Mouse (Mus musculus) gonadal fat pad, adult 2 months (tissue): ENCODE data around the gene Nhs. TPM values are rescaled to one million over a fixed set of nuclear protein-coding genes. Genes with fewer than 3 reads are reported as not detected.
"Not testable (repeated sequence)": the region's sequence is repeated elsewhere in the genome, so short reads cannot be mapped to it uniquely, and the experiment has no call there.

Source experiments
- DNase-seq: peaks from one replicate; pipeline ENCODE4 v3.0.0-alpha.2; 2012; ENCODE audit warnings: low read depth
- polyA plus RNA-seq: library from polyadenylated mRNA; depleted of rRNA; stranded (reverse); fragments of >200 nt; gene quantifications from 2 replicates; pipeline ENCODE4 v1.2.3, GENCODE M21; 2012

Gene Nhs
- polyA plus RNA-seq, 1 experiment, result 0.50 TPM

DNA sequence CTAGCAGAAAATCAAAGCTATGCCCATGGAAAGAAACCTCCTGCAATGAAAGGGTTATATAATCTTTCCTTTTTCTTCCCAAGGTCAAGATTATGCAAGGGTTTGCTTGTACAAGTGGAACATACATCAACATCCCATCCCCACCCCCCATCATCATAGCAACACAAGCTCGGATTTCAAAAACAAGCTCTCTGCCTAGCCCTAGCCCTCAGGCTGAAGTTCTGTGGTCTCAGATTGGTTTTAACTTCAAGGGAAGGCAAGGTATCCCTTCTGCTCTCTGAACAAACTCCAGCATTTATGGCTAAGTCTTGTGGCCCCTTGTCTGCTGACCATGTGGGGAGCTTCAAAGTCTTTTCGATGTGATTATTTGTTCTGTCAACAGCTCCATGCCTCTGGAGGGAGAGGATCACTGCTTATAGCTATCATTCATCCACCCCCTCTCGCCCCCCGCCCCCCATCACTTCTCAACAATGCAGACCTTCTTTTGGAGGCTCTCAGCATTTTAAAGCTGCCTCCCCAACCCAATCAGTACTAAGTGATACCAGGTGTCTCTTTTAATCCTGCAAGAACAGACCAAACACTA lies 216.3 kb downstream of the Nhs start:
- DNase-seq, result no peak

GRCm38 (mm10) chrX:161940696-161941095 lies 218.8 kb downstream of the Nhs start:
- no peak for DNase-seq

DNA sequence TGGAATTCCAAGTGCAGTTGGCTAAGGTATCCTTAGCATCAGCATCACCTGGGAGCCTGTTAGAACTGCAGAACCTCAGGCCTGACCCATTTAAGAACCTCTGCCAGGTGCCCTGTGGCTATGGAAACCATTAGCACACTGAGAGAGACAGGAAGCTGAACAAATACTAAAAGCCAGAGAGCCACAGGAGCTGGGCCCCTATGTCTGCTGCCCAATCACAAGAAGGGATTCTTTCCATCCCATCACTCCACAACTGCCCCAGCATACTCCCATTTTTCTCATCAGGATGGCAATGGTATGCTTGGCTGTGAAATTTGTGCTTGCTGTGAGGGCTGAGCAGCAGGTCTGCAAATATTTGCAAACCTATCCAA lies 232.9 kb downstream of the Nhs start:
- no peak for DNase-seq

GRCm38 (mm10) chrX:161925973-161926682 lies 233.4 kb downstream of the Nhs start:
- no peak for DNase-seq

DNA sequence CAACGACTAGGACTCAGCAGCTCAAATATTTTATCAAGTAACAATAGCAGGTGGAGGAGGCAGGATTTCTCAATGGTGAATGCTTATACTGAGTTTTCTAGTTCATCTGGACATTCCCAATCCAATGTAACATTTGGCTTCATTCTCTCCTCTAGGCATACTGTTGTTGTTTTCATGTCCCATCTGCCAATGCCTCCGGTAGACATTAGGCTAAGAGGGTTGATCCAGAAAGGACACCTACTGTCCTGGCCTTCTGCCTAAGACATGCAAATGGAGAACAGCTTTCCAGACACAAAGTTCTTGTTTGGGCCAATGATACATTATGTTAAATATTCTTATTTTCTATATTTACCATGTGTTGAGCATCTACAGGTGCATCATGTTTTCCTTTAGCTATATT lies 236.9 kb downstream of the Nhs start:
- DNase-seq, result no peak

DNA sequence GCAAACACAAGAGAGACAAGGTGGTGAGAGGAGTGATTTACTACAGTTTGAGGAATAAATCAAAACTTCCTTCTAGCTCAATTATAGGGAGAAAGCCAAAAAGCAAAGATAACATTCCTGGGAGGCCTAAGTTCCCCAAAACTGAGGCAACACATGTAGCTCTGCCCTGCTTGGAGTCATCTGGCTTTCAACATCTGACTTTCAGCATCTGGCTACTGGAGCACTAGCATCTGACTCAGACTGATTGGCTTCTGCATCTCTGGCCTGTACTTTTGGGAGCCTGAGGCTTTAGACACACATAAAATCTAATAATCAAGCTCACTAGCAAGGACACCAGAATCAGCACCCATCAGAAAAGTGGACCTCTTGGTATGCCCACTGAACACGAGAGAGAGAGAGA lies 237.9 kb downstream of the Nhs start:
- DNase-seq, result no peak

- no peak for DNase-seq
These were observed 249.6 kb downstream of the Nhs start for GRCm38 (mm10) chrX:161909963-161910362.

DNA sequence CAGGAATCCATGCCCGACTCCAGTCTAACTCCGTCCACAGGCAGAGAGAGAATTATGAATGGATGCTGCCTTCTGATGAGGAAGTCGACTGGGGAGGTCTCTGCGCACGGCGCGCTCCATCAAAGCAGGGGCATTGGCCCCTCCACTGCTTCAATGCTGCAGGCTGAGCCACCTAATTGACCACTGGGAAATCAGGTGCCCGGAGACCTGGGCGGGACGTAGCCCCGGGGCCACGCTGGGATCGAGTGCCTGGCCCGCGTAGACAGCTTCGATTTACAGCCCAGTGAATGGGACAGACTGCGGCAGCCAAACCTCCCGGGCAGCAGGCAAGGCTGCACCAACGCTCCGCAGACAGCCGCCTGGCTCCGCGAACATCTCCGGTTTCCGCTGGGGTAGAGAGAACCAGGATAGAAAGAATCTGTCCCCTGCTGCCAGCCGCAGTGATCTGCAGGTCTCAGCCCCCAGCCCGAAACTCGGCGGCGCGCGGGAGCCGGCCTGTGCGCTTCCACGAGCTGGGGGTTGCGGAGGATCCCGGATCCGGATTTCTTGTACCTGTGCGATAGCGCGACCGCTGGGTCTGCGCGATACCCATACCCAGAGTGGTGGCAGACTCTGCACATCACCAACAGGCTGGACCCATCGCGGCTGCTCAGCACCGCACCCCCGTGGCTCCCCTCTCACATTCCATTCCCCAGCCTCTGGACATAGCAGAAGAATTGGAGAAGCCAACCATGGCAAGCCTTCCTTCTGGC lies 250.7 kb downstream of the Nhs start:
- DNase-seq, result no peak

DNA sequence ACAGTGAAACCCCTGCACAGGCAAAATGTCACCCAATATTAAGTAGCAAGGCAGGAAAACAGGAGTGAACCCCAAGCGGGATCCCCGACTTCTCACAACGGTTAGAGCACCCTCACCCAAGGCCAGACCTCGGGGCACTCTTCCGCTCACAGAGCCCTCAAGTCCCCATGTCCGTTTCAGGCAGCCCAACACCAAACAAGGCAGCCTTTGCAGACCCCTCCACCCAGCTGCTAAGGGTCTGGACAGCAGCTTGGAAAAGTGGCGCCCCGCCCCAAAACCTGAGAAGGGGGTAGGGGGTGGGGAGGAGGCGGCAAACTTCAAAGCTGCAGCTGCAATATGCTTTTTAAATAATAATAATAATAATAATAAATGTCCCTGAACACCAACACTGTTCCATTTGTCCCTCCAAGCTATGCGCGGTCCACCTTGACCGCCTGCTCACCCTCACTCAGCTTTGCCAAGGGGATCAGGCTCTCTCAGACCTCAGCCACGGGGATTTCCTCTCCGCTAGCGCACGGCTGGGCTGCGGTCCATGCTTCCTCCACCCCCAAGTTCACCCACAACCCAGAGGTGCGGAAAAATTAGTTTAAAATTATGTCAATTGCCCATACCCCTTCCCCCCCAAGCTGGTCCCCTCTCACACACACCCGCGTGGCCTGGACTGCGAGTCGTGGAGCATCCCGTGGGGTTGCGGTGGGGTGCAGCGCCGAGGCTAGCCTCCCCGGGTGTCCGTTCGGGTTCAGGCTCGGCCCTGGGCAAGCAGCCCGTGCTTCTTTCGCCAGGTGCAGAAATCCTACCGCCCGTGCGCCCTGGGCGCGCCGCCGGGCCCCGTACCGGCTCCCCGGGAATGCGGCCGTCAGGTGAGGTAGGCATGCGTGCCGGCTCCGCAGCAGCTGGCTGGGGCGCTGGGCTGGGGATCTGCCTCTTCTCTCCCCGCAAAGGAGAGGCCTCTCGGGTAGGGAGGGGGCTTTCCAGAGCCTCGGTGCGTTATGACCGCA lies 251.6 kb downstream of the Nhs start:
- DNase-seq, result no peak

GRCm38 (mm10) chrX:161894442-161894841 lies 265.1 kb downstream of the Nhs start:
- no peak for DNase-seq

GRCm38 (mm10) chrX:161883661-161884060 lies 275.9 kb downstream of the Nhs start:
- no peak for DNase-seq

DNA sequence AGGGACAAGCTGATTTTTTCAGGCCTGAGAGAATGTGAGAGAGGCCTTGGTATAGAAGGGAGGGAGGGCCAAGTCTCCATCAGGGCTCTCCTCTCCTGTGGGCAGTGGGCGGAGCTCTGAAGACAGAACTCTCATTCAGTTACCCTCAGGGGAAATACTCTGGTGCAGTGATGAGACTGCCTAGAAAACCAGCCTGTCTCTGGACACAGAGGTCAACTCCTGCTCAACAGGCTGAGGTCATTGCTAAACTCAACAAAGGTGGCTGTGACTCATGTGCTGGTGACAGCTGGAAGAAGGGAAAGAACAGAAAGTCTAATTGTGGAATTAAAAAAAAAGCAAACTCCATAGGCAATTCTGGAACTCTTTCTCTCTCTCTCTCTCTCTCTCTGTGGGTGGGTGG lies 282.4 kb downstream of the Nhs start:
- DNase-seq, result no peak

- DNase-seq, result no peak
These were observed 286.0 kb downstream of the Nhs start for GRCm38 (mm10) chrX:161873511-161873910.

DNA sequence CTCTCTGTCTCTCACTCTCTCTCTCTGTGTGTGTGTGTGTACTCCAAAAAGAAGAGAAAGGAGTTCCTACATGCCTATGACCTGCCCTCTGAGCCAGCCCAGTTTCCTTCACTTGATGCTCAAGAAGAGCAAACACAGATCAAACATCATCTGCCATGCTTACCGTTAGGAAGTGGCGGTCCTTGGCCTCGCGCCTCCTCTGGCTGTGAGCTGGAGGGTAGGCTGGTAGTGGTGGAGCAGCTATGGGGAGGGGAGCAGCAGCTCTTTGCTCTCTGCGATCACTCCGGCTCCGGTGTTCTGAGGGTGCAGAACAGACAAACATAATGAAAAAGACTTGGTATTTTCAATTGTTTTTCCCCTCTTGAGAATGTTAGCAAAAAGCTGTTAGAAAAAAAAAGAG lies 288.2 kb downstream of the Nhs start:
- DNase-seq, result no peak

- no peak for DNase-seq
These were observed 303.9 kb downstream of the Nhs start for GRCm38 (mm10) chrX:161855630-161856029.

DNA sequence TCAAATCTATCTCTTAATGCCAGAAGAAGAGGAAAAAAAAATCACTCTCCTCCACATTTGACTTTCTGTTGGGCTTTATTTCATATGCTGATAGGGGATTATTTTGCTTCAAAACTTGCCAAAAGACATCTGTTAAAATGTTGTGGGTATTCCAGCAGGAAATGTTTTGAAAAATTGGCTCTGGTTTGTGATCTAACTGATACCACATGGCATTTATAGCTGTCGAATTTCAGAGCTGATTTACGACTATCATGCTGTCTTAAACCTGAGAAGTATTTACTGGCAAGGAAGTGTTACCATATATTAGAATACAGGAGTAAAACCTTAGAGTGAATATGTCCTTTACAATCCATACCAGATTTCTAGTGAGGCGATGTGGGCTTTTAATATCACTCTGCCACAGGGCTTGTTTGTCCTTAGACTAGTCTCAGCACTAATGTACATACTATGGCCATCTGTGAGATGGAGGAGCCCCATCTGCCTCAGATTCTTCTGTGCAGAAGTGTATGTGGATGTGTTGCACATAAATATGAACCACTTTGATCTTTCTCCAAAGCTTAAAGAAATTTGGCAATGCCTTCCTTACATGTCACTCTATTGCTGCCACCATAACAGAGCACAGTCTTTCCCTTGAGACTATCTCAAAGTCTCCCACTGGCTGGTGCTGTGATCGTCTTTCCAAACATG lies 305.8 kb downstream of the Nhs start:
- no peak for DNase-seq

DNA sequence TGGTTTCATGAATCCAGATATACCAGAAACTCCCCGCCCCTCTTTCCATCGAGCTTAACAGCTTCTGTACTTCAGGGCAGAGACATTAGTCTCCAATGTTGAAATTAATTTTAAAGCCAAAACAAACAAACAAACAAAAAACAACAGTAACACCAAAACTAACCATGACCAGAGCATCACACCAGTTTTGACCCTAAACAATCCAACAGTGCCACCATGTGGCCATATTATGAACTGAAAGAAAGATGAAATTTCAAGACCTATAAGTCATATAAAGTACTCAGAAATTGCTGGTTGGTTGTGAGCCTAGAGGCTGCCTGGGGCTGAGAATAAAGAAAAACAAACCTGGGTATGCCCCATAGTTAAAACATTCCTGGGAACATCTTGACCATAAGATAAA lies 333.3 kb downstream of the Nhs start:
- not testable (repeated sequence) for DNase-seq

DNA sequence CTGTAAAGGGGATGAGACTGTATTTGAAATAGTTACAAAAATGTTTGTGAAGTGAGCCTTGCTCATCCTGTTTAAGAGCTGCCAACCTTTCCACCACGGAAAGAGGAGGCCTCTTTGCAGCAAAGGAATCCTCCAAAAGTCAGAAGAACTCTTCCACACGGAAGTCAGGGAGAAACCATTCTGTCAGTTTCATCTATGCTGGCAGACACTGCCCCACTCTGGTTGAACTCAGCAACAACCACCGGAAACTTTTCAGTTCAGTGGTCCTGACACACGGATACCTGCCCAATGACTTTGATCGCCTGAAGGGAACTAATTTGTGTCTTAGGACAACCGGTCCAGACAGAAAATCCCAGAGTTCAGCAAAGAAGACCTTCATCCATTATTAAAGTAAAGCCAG lies 369.3 kb downstream of the Nhs start:
- no peak for DNase-seq
